Mouse (Mus musculus): Measurements from ENCODE around the gene Cers6.

The Cers6 gene

GRCm38 (mm10) chr2:68968028-68968427 lies 106.8 kb downstream of the Cers6 start:
- no peak for DNase-seq (ENCODE audit: low read depth)

GRCm38 (mm10) chr2:68971840-68972239 lies 110.6 kb downstream of the Cers6 start:
- DNase-seq (ENCODE audit: low read depth), result no peak

GRCm38 (mm10) chr2:68973753-68974152 lies 112.5 kb downstream of the Cers6 start:
- DNase-seq (ENCODE audit: low read depth), result no peak

- no peak for DNase-seq (ENCODE audit: low read depth)
These were observed 114.0 kb downstream of the Cers6 start for GRCm38 (mm10) chr2:68975286-68975685.

DNA sequence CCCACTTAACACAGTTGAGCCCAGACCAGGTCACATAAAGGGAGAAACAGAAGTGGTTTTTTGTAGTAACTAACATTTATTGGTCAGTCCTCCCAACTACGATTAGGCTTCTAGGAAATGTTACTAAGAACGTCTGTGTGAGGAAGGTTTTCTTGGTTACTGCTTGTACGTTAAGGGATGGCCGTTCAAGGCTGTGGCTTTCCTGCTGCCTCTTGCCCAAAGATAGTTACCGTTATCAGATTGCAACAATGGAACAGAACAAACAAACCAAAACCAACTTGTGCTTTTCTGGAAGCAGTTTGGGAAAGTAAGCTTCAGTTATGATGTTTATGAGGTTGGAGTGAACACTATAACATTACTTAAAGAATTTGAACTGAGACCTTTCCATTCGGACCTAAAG lies 114.5 kb downstream of the Cers6 start:
- no peak for DNase-seq (ENCODE audit: low read depth)

GRCm38 (mm10) chr2:68978244-68978643 lies 117.0 kb downstream of the Cers6 start:
- DNase-seq (ENCODE audit: low read depth), result no peak

DNA sequence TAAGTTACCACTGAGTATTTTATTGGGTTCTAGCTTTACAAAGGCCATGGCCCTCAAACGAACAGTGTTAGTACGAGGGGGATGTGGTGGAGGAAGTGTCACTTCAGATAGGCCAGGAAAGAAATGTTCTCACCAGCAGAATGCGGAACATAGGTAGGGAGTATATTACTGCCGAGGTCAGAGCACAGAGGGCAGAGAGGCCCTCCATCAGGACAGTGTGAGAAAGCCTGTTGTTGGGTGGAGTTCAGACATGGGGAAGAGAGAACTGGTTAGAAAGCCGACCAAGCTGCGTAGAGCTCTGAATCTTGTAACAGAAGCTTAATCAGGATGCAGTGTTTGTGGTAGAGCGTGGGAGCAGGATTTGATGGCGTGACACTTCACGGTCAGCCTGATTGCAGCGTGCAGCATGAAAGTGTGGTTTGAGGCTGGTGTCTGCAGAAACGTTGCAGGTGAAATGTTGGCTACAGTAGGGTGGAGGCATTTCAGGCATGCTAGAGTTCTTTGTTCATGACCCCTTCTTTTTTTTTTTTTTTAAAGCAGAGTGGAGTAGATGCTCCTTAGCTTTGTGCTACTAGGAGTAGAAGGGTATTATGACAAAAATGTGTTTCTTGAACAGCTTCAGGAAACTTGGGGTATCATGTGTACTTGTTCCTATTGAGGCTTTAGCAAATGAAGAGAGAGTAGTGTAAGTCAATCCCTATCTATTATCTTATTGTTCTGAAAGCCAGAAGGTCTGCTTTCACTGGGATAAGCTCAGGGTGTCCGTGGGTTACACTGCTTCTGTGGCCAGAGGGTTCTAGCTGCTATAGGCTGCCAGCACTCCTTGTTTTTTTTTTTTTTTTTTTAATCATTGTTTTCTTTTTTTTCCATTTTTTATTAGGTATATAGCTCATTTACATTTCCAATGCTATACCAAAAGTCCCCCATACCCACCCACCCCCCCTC lies 117.7 kb downstream of the Cers6 start:
- DNase-seq (ENCODE audit: low read depth), result no peak

DNA sequence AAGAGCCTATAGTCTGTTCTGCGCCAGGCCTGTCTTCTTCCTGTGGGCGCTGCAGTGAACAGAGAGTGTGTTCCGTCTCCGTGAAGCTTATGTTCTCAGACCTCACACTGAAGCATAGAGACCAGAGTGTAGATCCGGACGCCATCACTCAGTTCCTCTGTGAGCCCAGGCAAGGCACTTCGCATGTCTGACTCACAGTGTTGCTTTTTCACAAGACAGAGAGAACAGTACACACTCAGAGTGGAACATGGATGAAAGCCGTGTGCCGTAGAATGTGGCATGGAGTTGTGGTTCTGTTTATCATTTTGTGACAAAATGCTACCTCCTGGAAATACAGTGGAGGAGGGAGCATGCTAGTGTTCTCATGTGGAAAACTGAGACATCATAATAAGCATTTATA lies 120.1 kb downstream of the Cers6 start:
- no peak for DNase-seq (ENCODE audit: low read depth)

DNA sequence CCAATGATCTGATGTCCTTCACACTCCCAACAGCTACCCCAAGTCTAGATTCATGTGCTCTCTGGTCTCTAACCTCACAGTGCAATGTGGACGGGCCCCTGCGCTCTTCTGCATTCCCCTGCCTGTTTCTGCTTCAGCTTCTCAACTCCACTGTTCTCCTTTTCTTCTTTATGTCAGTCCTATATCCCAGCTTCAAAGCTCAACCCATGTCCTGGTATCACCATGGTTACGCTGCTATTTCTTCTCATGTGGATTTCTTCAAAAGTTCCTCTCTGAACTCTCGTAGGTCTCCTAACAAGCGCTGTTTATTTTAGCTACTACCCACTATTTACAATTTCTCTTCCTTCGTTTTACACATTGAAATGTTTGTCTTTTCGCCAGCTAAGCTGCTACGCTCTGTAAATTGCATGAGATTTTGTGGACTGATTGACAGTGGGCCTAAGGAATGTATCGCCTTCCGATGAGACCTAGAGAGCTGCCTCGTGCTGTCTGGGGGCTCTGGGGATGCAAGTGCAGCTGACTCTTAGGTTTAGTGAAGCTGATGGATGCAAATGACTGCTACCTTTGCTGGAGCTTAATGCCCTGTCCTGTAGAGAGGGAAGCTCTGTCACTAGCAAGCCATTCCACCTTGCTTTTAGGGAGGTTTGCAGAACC lies 120.6 kb downstream of the Cers6 start:
- no peak for DNase-seq (ENCODE audit: low read depth)

DNA sequence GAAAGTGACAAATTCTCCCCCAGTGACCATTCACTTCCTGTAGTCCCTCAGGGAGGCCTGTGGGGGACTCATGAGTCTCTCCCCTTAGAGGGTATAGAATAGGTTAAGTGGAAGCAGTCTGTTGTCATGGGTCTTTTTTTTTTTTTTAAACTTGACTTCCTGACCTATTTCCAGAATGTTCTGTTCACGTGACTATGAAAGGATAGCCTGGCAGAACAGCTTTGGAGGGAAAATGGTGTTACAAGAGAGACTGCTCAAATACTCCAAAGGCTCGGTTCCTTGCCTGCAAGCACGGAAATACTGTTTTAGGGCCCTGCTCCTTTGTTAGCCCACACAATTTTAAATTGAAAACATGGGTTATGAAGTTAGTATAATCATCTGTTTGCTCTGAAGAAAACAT lies 121.7 kb downstream of the Cers6 start:
- no peak for DNase-seq (ENCODE audit: low read depth)

DNA sequence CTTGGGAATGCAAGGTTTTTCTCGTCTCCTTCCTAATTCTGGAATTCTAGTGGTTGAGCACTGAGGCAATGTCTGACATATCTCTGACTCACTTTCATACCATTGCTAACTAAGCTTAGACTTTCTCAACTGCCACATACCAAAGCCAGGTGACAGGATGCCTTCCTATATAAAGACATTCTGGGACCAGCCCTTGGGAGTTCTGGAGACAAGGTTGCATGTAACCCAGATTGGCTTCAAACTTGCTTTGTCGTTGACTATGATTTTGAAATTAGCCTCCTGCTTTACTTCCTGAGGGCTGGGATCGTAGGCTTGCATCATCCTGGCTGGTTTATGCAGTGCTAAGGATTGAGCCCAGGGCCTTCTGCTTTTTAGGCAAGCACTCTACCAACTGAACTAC lies 122.2 kb downstream of the Cers6 start:
- DNase-seq (ENCODE audit: low read depth), result peak; percentile 81

DNA sequence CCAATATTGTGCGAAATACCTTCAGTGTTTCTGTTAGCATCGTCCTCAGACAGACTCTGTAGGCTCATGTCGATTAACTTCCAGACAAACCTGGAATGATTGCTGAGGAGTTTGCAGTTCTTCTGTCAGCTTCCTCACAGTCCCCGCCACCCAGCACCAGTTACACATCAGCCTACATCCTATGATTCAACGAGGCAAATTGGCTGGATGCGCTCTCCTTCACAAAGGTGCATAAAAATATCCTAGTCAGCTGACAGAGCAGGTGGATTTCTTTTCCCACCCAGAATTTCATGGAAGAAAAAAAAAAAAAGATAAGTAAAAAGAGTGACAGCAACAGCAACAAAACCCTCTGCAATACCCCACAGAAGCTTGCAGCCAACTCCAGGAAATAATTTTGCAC lies 127.9 kb downstream of the Cers6 start:
- DNase-seq (ENCODE audit: low read depth), result no peak

- no peak for DNase-seq (ENCODE audit: low read depth)
These were observed 131.4 kb downstream of the Cers6 start for GRCm38 (mm10) chr2:68992629-68993028.

GRCm38 (mm10) chr2:68994441-68994840 lies 133.2 kb downstream of the Cers6 start:
- peak; percentile 54 for DNase-seq (ENCODE audit: low read depth)

GRCm38 (mm10) chr2:68995723-68996122 lies 134.5 kb downstream of the Cers6 start:
- DNase-seq (ENCODE audit: low read depth), result no peak

GRCm38 (mm10) chr2:68996268-68996667 lies 135.0 kb downstream of the Cers6 start:
- DNase-seq (ENCODE audit: low read depth), result no peak

GRCm38 (mm10) chr2:69004001-69004400 lies 142.8 kb downstream of the Cers6 start:
- DNase-seq (ENCODE audit: low read depth), result no peak

DNA sequence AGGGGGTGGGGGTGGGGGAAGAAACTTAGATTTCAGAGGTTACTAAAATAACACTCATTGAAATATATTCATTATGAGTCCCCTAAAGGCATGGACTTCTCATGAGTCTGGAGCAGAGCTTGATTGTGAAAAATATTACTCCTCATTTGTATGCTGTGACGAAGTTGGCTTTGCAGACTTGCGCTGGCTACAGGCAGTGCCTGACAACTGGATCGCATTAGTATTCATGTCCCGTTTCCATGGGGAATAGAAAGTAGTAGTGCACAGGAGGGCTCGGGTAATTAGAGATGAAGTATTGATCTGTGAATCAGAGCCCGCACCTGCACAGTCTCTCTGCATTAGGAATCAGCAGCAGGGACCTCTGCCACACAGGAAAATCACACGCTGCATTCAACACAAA lies 150.2 kb downstream of the Cers6 start:
- no peak for DNase-seq (ENCODE audit: low read depth)

GRCm38 (mm10) chr2:69011860-69012259 lies 150.6 kb downstream of the Cers6 start:
- no peak for DNase-seq (ENCODE audit: low read depth)

DNA sequence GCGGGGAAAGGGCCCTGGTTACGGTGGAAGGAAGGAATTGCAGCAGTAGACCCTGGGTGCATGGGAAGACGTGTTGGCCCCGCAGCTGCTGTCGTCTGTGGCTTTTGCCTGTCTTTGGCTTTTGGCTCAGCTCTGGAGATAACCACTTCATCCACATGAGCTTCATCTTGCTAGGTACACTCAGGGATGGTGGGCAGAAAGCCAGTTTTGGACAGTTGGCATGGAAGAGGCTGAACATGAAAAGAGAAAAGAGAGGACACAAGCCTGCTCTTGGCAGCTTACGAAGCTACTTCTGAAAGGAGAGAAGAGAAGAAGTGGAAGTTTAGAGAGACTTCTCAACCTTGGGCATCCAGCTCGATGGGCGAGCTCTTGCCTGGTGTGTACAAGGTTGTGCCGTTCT lies 153.0 kb downstream of the Cers6 start:
- no peak for DNase-seq (ENCODE audit: low read depth)

DNA sequence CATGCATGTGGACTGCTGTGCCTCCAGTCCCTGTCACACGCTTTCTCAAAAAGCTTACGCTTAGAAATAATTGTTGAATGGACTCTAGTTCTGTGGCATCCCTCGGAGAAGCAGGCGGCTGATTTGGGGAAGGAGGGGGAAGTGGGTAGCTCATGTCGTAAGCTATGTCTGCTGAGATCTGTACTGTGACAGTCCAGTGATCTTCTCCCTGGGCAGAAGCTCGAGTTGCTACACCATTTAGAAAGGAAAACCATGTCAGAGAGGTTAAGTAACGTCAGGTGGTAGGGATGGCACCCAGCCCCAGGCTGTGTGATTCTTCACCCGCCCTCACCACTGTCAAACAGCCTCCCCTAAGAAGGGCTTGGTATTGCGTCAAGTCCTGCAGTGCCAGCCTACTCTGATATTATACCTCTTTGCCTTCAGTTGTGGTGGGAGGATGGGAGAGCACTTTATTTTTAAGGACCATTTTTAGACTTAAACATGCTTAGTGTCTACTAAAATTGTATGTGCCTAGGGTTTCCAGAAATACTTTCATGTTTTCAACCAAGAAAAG lies 154.0 kb downstream of the Cers6 start:
- DNase-seq (ENCODE audit: low read depth), result no peak

- no peak for DNase-seq (ENCODE audit: low read depth)
These were observed 154.6 kb downstream of the Cers6 start for GRCm38 (mm10) chr2:69015822-69016221.

GRCm38 (mm10) chr2:69019026-69019565 lies 157.9 kb downstream of the Cers6 start:
- DNase-seq (ENCODE audit: low read depth), result no peak

Measured in NIH3T3 (cell line).